Mouse (Mus musculus) testis, postnatal 14 days (tissue): ENCODE data around the gene Pfdn6.
"Not testable (repeated sequence)": the region's sequence is repeated elsewhere in the genome, so short reads cannot be mapped to it uniquely, and the experiment has no call there.

Experiments
- DNase-seq: peaks from one replicate; pipeline ENCODE4 v3.0.0; 2021; ENCODE audit warnings: low spot score

The Pfdn6 gene

DNA sequence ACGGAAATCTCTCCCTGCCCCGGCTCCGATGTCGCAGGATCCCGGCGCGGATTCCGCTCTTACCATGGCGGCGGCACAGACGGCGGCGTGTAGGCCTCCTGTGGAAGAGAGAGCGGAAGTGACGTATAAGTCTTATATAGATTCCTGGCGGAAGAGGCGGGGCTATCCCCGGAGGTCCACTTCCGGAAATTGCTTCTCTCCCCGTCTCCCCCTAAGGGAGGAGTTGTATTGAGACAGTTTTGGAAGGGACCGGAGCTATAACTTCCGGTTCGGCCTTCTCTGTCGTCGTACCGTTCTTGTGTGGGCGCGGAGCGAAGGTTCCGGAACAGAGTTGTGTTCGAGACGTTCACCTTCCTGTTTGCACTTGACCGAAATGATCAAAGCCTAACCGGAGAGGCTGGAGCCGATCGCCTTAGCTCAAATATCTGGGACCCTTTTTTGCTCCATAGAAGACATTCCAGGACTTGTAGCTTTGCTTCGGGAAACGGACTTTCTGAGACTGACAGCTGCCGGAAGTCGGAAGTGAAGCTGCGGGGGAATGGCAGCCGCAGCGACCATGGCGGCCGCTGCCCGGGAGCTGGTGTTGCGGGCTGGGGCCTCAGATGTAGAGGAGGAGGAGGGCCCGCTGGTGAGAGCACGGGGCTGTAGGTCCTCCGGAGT is 15.5 kb upstream of the Pfdn6 start, which contains the start of the genes Vps52 and Rps18:
Gene Vps52 (plus strand): TSS at position 258 of the 660 bp plus-strand sequence.
Gene Rps18 (minus strand): TSS at position 447 of the 660 bp plus-strand sequence.
- DNase-seq = peak; percentile 97

- no peak for DNase-seq
These were observed 14.8 kb upstream of the Pfdn6 start for GRCm38 (mm10) chr17:33954646-33955554.

- no peak for DNase-seq
These were observed 13.9 kb upstream of the Pfdn6 start for GRCm38 (mm10) chr17:33953961-33954565.

DNA sequence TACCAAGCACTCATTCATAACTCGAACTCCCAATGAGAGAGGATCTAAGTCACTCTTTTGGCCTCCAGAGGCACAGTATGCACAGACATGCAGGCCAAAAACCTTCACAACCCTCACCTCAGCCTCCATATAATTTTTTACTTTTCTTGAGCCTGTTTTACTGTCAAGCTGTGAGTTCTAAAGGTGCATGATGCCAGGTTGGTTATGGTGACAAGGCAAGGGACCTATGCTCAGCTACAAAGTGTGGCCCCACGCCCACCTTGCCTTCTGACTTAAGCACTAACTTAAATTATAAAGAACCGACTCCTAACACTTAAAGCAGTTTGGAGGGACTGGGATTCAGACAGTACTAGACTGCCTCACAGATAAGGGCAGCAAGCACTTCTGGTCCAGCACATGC is 13.2 kb upstream of the Pfdn6 start:
- DNase-seq = no peak

- DNase-seq = no peak
These were observed 12.7 kb upstream of the Pfdn6 start for GRCm38 (mm10) chr17:33952879-33953278.

DNA sequence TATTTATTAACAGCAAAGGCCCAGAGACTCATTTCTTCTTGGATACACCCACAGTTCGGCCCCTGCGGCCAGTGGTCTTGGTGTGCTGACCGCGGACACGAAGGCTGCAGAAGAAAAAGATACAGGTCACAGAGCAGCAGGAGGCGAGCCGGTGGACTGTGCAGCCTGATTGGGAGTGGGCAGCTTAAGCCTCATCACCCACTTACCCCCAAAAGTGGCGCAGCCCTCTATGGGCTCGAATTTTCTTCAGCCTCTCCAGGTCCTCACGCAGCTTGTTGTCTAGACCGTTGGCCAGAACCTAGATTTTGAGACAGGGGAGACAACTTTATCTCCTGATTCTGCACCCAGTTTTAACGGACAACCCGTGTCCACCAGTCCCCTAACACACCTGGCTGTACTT is 11.9 kb upstream of the Pfdn6 start:
- DNase-seq = not testable (repeated sequence)

- DNase-seq = peak; percentile 82
These were observed 11.1 kb upstream of the Pfdn6 start, which contains the start of gene B3galt4 for GRCm38 (mm10) chr17:33951021-33951946. Gene B3galt4, minus strand, starts transcription at chr17:33951488.

GRCm38 (mm10) chr17:33950131-33950625 is 10.0 kb upstream of the Pfdn6 start:
- DNase-seq = no peak

GRCm38 (mm10) chr17:33948905-33949537 is 8.9 kb upstream of the Pfdn6 start:
- DNase-seq = no peak

GRCm38 (mm10) chr17:33948090-33948904 is 8.2 kb upstream of the Pfdn6 start:
- no peak for DNase-seq

DNA sequence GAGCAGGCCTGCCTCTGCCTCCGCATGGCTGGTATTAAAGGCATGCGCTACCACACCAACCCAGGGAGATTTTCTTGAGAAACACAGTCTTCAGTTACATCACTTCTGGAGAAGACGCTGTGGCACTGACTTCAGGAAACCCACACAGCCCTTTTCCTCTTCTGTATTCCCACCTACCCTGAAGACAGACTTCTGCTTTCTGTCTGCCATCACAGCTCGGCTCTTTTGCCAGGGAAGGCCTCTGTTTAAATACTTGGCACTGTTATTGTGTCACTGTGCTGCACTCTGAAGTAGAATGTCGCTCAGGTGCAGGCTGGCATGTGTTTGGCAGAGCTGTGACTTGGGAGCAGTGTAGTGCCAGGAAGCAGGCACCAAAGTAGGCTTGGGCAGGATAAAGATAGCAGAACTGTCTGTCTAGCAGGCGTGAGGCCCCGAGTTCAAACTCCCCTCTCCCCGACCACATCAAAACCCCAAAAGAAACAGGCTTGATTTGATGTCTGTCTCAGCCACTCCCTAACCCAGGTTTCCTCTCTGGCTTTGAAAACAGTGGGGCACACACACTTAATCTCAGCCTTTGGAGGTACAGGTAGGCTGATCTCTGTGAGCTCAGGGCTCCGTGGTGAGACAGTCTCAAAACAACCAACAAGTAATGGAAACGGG is 7.4 kb upstream of the Pfdn6 start:
- DNase-seq = no peak

- DNase-seq = no peak
These were observed 3.3 kb upstream of the Pfdn6 start for GRCm38 (mm10) chr17:33943454-33943853.

DNA sequence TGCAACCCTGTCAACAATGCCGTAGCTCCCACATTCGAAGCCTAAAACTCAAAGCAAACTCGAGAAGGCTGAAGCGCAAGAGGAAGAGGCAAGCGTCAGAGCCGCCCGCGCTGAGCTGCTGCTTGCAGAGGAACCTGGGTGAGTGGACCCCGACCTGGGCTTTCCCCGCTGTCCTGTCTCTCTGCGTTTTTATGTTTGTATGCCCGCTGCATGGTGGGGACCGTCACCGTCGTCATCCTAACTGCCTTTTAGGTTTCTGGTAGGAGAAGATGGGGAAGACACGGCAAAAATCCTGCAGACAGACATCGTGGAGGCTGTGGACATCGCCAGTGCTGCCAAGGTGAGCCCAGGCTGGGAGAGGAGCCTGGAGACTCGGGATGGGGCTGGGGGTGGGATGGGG is 1.2 kb upstream of the Pfdn6 start:
- DNase-seq = no peak

- no peak for DNase-seq
These were observed 838 bp upstream of the Pfdn6 start for GRCm38 (mm10) chr17:33940981-33941380.

- no peak for DNase-seq
These were observed 1.4 kb downstream of the Pfdn6 start for GRCm38 (mm10) chr17:33938783-33939182.

GRCm38 (mm10) chr17:33936993-33937392 is 3.1 kb downstream of the Pfdn6 start:
- DNase-seq = no peak

DNA sequence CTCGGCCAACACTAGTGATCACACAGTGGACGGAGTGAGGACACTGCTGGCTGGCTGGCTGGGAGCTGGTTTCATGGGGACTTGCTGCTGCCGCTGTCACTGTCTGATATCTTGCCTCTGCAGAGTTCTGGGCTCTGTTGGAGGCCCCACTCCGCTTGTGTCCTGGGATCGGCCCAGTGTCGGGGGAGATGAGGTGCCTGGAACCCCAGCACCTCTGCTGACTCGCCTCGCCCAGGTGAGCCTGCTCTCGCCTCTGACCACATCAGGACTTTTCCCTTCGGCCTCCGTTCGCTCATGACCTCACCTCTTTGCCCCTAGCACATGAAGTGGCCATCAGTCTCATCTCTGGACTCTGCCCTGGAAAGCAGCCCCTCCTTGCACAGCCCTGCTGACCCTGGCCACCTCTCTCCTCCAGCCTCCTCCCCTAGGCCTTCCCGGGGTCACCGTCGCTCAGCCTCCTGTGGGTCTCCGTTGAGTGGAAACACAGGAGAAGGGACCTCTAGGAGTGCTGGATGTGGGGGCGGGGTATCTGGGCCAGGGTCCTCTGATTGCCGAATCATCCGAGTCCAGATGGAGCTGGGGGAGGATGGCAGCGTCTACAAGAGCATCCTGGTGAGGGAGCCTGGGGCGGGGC is 4.6 kb downstream of the Pfdn6 start:
- no peak for DNase-seq

DNA sequence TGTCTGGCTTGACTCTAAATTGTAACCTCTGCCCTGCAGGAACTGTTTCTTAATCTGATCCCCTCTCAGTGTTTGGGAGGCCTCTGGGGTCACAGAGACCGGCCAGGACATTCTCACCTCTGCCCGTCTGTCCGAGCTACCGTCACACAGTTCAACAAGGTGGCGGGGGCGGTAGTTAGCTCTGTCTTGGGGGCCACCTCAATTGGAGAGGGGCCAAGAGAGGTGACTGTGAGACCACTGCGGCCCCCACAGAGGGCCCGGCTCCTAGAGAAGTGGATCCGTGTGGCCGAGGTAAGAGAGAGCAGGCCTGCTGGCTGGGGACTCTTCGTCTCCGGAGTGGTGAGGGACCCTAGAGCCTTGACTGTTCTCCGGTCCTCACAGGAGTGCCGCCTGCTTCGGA is 7.2 kb downstream of the Pfdn6 start:
- no peak for DNase-seq

DNA sequence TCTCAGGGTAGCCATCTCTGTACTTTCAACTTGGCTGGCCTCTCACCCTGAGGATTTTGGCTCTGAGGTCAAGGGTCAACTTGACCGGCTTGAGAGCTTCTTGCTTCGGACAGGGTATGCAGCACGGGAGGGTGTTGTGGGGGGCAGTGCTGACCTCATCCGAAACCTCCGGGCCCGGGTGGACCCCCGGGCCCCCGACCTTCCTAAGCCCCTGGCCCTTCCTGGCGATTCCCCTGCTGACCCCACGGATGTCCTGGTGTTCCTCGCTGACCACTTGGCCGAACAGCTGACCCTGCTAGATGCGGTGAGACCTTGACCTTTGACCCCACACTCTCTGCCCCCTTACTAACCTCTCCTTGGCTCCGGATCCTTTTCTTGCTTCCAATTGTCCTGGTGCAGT is 7.7 kb downstream of the Pfdn6 start:
- no peak for DNase-seq
